Mouse (Mus musculus) liver, embryonic 12.5 days (tissue): ENCODE results near the gene Setd5. TPM values are rescaled to one million over a fixed set of nuclear protein-coding genes. Genes with fewer than 3 reads are reported as not detected.
A peak's percentile ranks its signal among the peaks of the same experiment; 100 is the strongest.

Experiments
- ATAC-seq: fragments of 200-750 bp; cut with Nextera tagmentation; 2 replicates; pipeline ENCODE4 v1.8.0; 2017; ENCODE audit warnings: moderate number of reproducible peaks, mild to moderate bottlenecking, moderate library complexity
- H3K27ac ChIP-seq: fragments of 300-500 bp; sonication (generic); 2 replicates; pipeline ENCODE4 v1.5.1; 2016; ENCODE audit warnings: mild to moderate bottlenecking
- H3K27me3 ChIP-seq: fragments of 300-500 bp; sonication (generic); replicated peaks from 2 replicates; pipeline ENCODE4 v1.6.1; 2016; ENCODE audit warnings: mild to moderate bottlenecking, moderate library complexity
- H3K36me3 ChIP-seq: fragments of 300-500 bp; sonication (generic); 2 replicates; pipeline ENCODE4 v1.6.1; 2016; ENCODE audit warnings: mild to moderate bottlenecking, moderate library complexity
- H3K4me1 ChIP-seq: fragments of 300-500 bp; sonication (generic); 2 replicates; pipeline ENCODE4 v1.6.1; 2016
- H3K4me2 ChIP-seq: fragments of 300-500 bp; sonication (generic); 2 replicates; pipeline ENCODE4 v1.6.1; 2016; ENCODE audit warnings: mild to moderate bottlenecking, moderate library complexity
- H3K4me3 ChIP-seq: fragments of 300-500 bp; sonication (generic); 2 replicates; pipeline ENCODE4 v1.5.1; 2016; ENCODE audit warnings: mild to moderate bottlenecking, moderate library complexity
- H3K9ac ChIP-seq: fragments of 300-500 bp; sonication (generic); 2 replicates; pipeline ENCODE4 v1.6.1; 2016; ENCODE audit warnings: mild to moderate bottlenecking, moderate library complexity
- H3K9me3 ChIP-seq: fragments of 300-500 bp; sonication (generic); replicated peaks from 2 replicates; pipeline ENCODE4 v1.6.1; 2016; ENCODE audit warnings: mild to moderate bottlenecking, moderate library complexity
- WGBS: fragments of 180-500 bp; shearing (Covaris S2); methylation state at CpG from one replicate; pipeline ENCODE4 v1.1.7; 2016; ENCODE audit not compliant: insufficient replicate concordance; 5-methylcytosine and 5-hydroxymethylcytosine counted together
- polyA plus RNA-seq: library from polyadenylated mRNA; unstranded; fragments of >200 nt; fragmentation: Nextera tagmentation; extraction: Ambion mirVana; gene quantifications from 2 replicates; pipeline ENCODE4 v1.2.1, GENCODE M21; 2016

Setd5 gene
- polyA plus RNA-seq, 1 experiment from 2014 or later: 27.2 TPM

- Histone ChIP-seq H3K4me3 (no peak overlapping the region), H3K9ac (no peak overlapping the region), H3K27ac (no peak overlapping the region), H3K4me2 (no peak overlapping the region), H3K36me3 (peaks cover 6% of the 10 kb centered on the region; the same call in 1 of the 2 replicates), H3K27me3 (no peaks in the 10 kb centered on the region), H3K4me1 (peaks cover 39% of the 10 kb centered on the region), H3K9me3 (no peaks in the 10 kb centered on the region)
- no peak for ATAC-seq
- WGBS: 57% methylated on average over 5 of the region's 5 CpGs
Measured at GRCm38 (mm10) chr6:113097662-113098061, 20.5 kb downstream of the Setd5 start.

- Histone ChIP-seq H3K9ac (peak overlapping the region; percentile 19; the same call in 1 of the 2 replicates), H3K4me1 (peaks cover 41% of the 10 kb centered on the region), H3K4me3 (no peak overlapping the region), H3K4me2 (peak overlapping the region; percentile 30; the same call in 1 of the 2 replicates), H3K9me3 (no peaks in the 10 kb centered on the region), H3K27me3 (no peaks in the 10 kb centered on the region), H3K27ac (peak overlapping the region; percentile 58; the same call in 1 of the 2 replicates), H3K36me3 (peaks cover 11% of the 10 kb centered on the region)
- ATAC-seq: peak; percentile 65
- 34% methylated on average over 5 of the region's 5 CpGs for WGBS
Measured at GRCm38 (mm10) chr6:113099640-113100289, 22.6 kb downstream of the Setd5 start.

GRCm38 (mm10) chr6:113102541-113102940 is 25.4 kb downstream of the Setd5 start:
- Histone ChIP-seq H3K4me3 (no peak overlapping the region), H3K4me1 (peaks cover 22% of the 10 kb centered on the region), H3K27ac (no peak overlapping the region), H3K36me3 (peaks cover 18% of the 10 kb centered on the region), H3K9ac (no peak overlapping the region), H3K27me3 (no peaks in the 10 kb centered on the region), H3K4me2 (no peak overlapping the region), H3K9me3 (no peaks in the 10 kb centered on the region)
- no peak for ATAC-seq
- WGBS: 77% methylated on average over 4 of the region's 4 CpGs

GRCm38 (mm10) chr6:113103765-113104164 is 26.6 kb downstream of the Setd5 start:
- peak; percentile 71 for ATAC-seq
- no peak overlapping the region for H3K27ac ChIP-seq
- H3K27me3 ChIP-seq: no peaks in the 10 kb centered on the region
- H3K4me2 ChIP-seq: no peak overlapping the region
- H3K4me1 ChIP-seq: peaks cover 17% of the 10 kb centered on the region
- no peak overlapping the region for H3K9ac ChIP-seq
- no peak overlapping the region for H3K4me3 ChIP-seq
- H3K36me3 ChIP-seq: peaks cover 23% of the 10 kb centered on the region
- no peaks in the 10 kb centered on the region for H3K9me3 ChIP-seq

GRCm38 (mm10) chr6:113109378-113109777 is 32.2 kb downstream of the Setd5 start:
- Histone ChIP-seq H3K9ac (no peak overlapping the region), H3K4me3 (no peak overlapping the region), H3K4me2 (no peak overlapping the region), H3K4me1 (no peaks in the 10 kb centered on the region), H3K9me3 (no peaks in the 10 kb centered on the region), H3K27me3 (no peaks in the 10 kb centered on the region), H3K27ac (no peak overlapping the region), H3K36me3 (peaks cover 66% of the 10 kb centered on the region)
- ATAC-seq: no peak
- 92% methylated on average over 3 of the region's 3 CpGs for WGBS

GRCm38 (mm10) chr6:113109956-113110355 is 32.8 kb downstream of the Setd5 start:
- H3K27ac ChIP-seq: no peak overlapping the region
- no peaks in the 10 kb centered on the region for H3K4me1 ChIP-seq
- H3K9me3 ChIP-seq: no peaks in the 10 kb centered on the region
- H3K27me3 ChIP-seq: no peaks in the 10 kb centered on the region
- no peak overlapping the region for H3K9ac ChIP-seq
- no peak overlapping the region for H3K4me3 ChIP-seq
- H3K4me2 ChIP-seq: no peak overlapping the region
- H3K36me3 ChIP-seq: peaks cover 66% of the 10 kb centered on the region
- no peak for ATAC-seq
- 86% methylated on average over 7 of the region's 7 CpGs for WGBS

GRCm38 (mm10) chr6:113120806-113121205 is 43.6 kb downstream of the Setd5 start:
- no peak overlapping the region for H3K9ac ChIP-seq
- peaks cover 91% of the 10 kb centered on the region for H3K36me3 ChIP-seq
- no peak overlapping the region for H3K4me2 ChIP-seq
- H3K4me1 ChIP-seq: no peaks in the 10 kb centered on the region
- no peaks in the 10 kb centered on the region for H3K27me3 ChIP-seq
- H3K9me3 ChIP-seq: no peaks in the 10 kb centered on the region
- H3K27ac ChIP-seq: no peak overlapping the region
- ATAC-seq: no peak
- 86% methylated on average over 10 of the region's 10 CpGs for WGBS
- H3K4me3 ChIP-seq: no peak overlapping the region

- 75% methylated on average over 2 of the region's 2 CpGs for WGBS
- no peak overlapping the region for H3K27ac ChIP-seq
- ATAC-seq: no peak
Measured at GRCm38 (mm10) chr6:113133360-113133759, 56.2 kb downstream of the Setd5 start.

GRCm38 (mm10) chr6:113141389-113142094 is 64.4 kb downstream of the Setd5 start:
- Histone ChIP-seq H3K4me1 (no peaks in the 10 kb centered on the region), H3K4me2 (no peak overlapping the region), H3K9me3 (no peaks in the 10 kb centered on the region), H3K9ac (no peak overlapping the region), H3K27ac (no peak overlapping the region), H3K27me3 (no peaks in the 10 kb centered on the region), H3K36me3 (peaks cover 93% of the 10 kb centered on the region), H3K4me3 (no peak overlapping the region)
- no peak for ATAC-seq
- 78% methylated on average over 1 of the region's 1 CpGs for WGBS

More at GRCm38 (mm10) chr6:113133360-113133759, 56.2 kb downstream of the Setd5 start:
- Histone ChIP-seq H3K27me3 (no peaks in the 10 kb centered on the region), H3K4me3 (no peak overlapping the region), H3K4me2 (no peak overlapping the region), H3K36me3 (peaks cover 75% of the 10 kb centered on the region), H3K9me3 (no peaks in the 10 kb centered on the region), H3K4me1 (no peaks in the 10 kb centered on the region), H3K9ac (no peak overlapping the region)

- H3K27ac ChIP-seq: no peak overlapping the region
- H3K9ac ChIP-seq: no peak overlapping the region
- H3K9me3 ChIP-seq: no peaks in the 10 kb centered on the region
- WGBS: 92% methylated on average over 1 of the region's 1 CpGs
- peaks cover 94% of the 10 kb centered on the region for H3K36me3 ChIP-seq
- H3K4me3 ChIP-seq: no peak overlapping the region
- H3K27me3 ChIP-seq: no peaks in the 10 kb centered on the region
- H3K4me2 ChIP-seq: no peak overlapping the region
- no peaks in the 10 kb centered on the region for H3K4me1 ChIP-seq
- no peak for ATAC-seq
Measured at GRCm38 (mm10) chr6:113144764-113145163, 67.6 kb downstream of the Setd5 start.

GRCm38 (mm10) chr6:113145249-113145648 is 68.1 kb downstream of the Setd5 start:
- no peak overlapping the region for H3K27ac ChIP-seq
- H3K9me3 ChIP-seq: no peaks in the 10 kb centered on the region
- no peaks in the 10 kb centered on the region for H3K27me3 ChIP-seq
- no peak for ATAC-seq
- peaks cover 94% of the 10 kb centered on the region for H3K36me3 ChIP-seq
- H3K4me3 ChIP-seq: no peak overlapping the region
- no peaks in the 10 kb centered on the region for H3K4me1 ChIP-seq
- no peak overlapping the region for H3K4me2 ChIP-seq
- no peak overlapping the region for H3K9ac ChIP-seq
- 86% methylated on average over 4 of the region's 4 CpGs for whole genome bisulfite sequencing

- H3K9me3 ChIP-seq: no peaks in the 10 kb centered on the region
- ATAC-seq: no peak
- 90% methylated on average over 8 of the region's 8 CpGs for WGBS
Measured at GRCm38 (mm10) chr6:113154071-113154470, 76.9 kb downstream of the Setd5 start.

More at GRCm38 (mm10) chr6:113154071-113154470, 76.9 kb downstream of the Setd5 start:
- H3K4me3 ChIP-seq: no peak overlapping the region
- no peak overlapping the region for H3K9ac ChIP-seq
- no peaks in the 10 kb centered on the region for H3K27me3 ChIP-seq
- no peaks in the 10 kb centered on the region; the same call in 1 of the 2 replicates for H3K4me1 ChIP-seq
- no peak overlapping the region for H3K27ac ChIP-seq
- H3K4me2 ChIP-seq: no peak overlapping the region
- H3K36me3 ChIP-seq: peaks cover 84% of the 10 kb centered on the region
